Mouse (Mus musculus): ENCODE measurements around the gene Plekhg2.
"Not testable (repeated sequence)": the region's sequence is repeated elsewhere in the genome, so short reads cannot be mapped to it uniquely, and the experiment has no call there.

Plekhg2 gene

DNA sequence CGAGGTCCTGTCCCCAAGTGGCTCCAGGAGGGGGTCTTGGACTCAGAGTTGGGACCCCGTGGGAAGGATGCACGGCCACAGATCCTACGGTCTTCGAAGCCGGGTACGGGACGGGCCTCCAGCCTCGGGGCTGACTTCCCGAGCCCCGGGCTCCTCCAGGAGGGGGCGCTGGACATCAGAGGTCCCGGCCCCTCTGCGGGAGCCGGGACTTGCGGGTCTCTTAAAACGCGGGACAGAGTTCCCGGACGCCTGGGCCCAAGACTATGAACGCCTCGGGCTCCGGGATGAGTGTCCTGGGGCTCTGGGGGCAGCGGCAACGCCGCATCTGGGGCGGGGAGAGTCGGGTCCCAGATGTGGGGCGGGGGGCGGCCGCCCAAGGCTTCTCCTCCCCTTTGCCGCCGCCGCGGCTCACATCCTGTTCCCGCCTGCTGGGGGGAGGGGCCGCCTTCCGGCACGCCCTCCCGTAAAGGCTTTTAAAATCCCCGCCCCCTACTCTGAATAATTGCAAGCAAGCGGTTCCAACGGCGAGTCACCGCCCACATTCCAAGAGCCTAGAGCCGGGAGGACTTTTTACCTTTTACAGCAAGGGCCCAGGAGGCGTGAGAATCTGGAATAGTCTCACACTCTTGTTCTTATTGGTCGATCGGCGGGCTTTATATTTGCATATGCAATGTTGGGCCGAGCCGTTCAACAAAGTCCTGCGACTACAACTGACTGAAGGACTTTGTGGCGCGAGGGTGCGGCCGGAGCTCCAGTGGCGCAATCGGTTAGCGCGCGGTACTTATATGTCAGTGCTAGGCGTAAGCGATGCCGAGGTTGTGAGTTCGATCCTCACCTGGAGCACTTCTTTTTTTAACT lies at the start of gene Plekhg2:
TSS of gene Plekhg2 (minus strand) at position 349 of the 858 bp plus-strand sequence.
- DNase-seq (ENCODE audit: low spot score), result peak; percentile 96

DNA sequence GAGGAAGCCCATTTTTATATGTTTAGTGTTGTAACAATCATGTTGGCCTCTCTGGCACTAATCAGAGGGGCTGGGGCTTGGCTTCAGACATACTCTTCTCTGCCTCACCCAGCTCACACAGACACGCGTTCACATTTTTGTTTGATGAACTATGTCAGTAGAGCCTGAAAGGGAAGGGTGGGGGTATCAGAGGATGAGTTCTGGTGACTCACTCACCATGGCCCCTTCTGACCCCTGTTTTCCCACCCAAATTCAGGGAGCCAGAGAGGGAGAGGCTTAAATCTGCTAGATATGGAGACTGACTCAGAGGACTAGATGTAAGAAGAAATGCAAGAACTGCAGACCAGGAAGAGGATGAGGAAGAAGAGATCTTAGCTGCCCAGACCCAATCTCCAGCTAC lies 47.0 kb upstream of the Plekhg2 start:
- no peak for DNase-seq (ENCODE audit: low spot score)

- DNase-seq (ENCODE audit: low spot score), result no peak
These were observed 45.8 kb upstream of the Plekhg2 start for GRCm38 (mm10) chr7:28418096-28418670.

GRCm38 (mm10) chr7:28417368-28417767 lies 45.0 kb upstream of the Plekhg2 start:
- DNase-seq (ENCODE audit: low spot score), result no peak

DNA sequence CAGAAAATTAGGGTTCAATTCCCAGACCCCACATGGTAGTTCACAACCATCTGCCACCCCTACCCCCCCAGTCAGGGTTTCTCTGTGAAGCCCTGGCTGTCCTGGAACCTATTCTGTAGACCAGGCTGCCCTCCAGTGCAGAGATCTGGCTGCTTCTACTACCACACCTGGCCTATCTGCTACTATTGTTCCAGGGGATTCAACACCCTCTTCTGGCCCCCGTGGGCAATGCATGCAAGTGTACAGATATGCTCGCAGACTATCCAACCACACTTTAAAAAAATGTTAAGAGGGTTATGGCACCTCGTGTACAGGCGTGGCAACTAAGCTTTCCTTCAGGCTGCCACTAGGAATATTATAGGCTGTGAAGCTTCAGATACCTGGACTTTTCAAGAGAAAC lies 40.4 kb upstream of the Plekhg2 start:
- no peak for DNase-seq (ENCODE audit: low spot score)

DNA sequence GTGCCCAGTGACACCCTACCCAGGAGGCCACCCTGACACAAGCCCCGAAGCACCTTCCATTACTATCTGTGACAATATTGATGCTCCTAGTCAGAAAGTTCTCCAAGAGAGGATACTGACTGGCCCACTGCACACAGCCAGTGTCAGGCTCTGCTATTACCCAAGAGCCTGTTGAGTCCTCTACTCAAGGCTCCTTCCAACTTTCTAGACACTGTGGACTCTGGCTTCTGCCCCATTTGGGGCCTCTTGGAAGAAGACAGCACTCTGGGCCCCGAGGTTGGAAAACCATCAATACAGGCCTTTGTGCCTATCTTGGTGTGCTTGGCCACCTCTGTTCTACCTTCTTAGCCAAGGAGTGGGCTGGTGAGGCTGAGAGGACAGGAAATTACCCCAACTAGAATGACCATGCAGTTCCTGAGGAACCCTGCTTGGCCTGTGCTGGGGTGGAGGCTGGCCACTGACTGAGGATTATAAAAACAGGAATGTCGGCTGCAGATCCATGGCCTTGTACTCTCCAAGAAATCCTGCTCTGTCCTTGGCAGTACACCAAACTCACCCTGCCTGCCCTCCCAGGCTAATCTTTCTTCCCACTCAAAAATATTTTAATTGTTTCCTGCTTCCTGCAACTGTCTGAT lies 38.6 kb upstream of the Plekhg2 start:
- no peak for DNase-seq (ENCODE audit: low spot score)

DNA sequence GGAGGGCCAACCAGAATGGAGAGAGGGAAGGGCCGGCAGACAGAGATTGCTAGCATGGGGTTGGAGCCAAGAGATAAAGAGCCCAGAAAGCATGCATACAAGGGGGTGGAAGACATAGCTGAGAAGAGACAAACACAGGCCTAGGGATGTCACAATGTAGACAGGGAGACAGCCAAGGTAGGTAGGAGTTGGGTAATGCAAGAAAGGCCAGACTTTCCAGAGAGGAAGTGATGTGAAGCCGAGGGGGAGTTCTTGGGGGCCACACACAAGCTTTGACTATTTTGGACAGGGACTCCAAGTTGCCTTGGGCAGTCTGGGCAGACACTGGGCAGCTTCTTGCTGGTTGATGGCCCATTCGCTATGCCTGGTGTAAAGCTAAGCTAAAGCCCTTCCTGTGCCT lies 29.5 kb upstream of the Plekhg2 start:
- no peak for DNase-seq (ENCODE audit: low spot score)

- no peak for DNase-seq (ENCODE audit: low spot score)
These were observed 28.6 kb upstream of the Plekhg2 start for GRCm38 (mm10) chr7:28401030-28401429.

GRCm38 (mm10) chr7:28398696-28399340 lies 26.4 kb upstream of the Plekhg2 start:
- no peak for DNase-seq (ENCODE audit: low spot score)

GRCm38 (mm10) chr7:28398000-28398399 lies 25.6 kb upstream of the Plekhg2 start:
- no peak for DNase-seq (ENCODE audit: low spot score)

DNA sequence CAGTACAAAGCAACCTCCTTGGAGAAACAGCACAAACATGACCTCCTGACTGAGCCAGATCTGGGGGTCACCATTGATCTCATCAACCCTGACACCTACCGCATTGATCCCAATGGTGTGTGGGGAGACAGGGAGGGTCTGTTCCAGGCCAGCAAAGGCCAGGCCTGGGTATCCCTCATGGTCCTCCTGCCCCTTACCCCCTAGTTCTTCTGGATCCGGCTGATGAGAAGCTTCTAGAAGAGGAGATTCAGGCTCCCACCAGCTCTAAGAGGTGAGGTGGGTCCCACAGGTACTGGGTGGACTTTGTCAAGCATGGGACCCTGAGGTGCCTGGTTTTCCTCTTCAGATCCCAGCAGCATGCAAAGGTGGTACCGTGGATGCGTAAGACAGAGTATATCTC lies 23.0 kb upstream of the Plekhg2 start:
- no peak for DNase-seq (ENCODE audit: low spot score)

- DNase-seq (ENCODE audit: low spot score), result no peak
These were observed 21.0 kb upstream of the Plekhg2 start for GRCm38 (mm10) chr7:28393272-28393951.

DNA sequence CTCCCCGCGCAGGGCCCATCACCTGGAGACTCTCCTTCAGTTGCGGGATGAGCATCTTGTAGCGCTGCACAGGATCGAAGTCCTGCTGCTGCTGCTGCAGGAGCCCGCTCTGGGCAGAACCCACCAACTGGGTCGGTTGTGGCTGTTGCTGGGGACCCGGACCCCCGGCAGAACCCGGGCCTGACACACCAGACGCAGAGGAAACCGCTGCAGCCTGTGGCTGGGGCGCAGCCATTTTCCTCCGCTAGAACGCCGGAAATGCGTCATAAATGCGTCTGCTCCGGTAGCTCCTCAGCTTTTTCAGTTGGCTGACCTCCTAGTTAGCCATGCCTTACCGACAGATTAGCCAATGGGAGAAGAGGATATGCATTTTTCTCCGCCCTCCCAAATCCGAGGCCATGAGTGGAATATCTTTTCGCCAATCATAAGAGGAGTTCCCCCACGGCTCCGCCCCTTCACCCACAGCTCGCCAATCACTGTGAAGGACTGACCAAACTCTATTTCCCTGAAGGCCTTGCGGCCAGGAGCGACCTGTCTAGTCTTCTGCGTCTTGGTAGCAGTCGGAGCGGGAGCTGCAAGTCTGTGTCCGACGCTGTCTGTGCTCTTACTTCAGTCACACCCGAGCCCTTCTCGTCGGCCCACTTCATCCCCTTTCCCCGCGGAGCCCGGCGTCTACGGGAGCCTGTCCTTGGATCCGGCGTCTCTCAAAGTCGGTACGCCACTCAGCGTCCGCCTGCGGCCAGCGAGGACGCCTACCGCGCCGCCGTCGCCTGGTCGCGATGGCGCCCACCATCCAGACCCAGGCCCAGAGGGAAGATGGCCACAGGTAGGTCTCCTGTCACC lies 20.3 kb upstream of the Plekhg2 start, which contains the start of the genes Med29 and Paf1:
TSS of gene Med29 (minus strand) at position 280 of the 843 bp plus-strand sequence.
TSS of gene Paf1 (plus strand) at position 523 of the 843 bp plus-strand sequence.
- peak; percentile 98 for DNase-seq (ENCODE audit: low spot score)

- no peak for DNase-seq (ENCODE audit: low spot score)
These were observed 17.9 kb upstream of the Plekhg2 start for GRCm38 (mm10) chr7:28390331-28390730.

DNA sequence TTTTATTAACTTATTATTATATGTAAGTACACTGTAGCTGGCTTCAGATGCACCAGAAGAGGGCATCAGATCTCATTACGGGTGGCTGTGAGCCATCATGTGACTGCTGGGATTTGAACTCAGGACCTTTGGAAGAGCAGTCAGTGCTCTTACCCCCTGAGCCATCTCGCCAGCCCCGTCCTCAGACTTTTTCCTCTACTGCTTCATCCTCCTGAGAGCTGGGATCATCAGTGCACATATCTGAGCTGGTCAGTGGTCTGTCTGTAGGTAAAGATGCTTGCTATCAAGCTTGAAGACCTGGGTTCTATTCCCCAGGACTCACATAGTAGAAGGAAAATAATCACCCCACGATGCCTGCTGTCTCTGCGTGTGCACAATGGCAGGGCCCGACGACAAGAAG lies 15.0 kb upstream of the Plekhg2 start:
- DNase-seq (ENCODE audit: low spot score), result not testable (repeated sequence)

- DNase-seq (ENCODE audit: low spot score), result not testable (repeated sequence)
These were observed 14.5 kb upstream of the Plekhg2 start for GRCm38 (mm10) chr7:28386877-28387276.

- DNase-seq (ENCODE audit: low spot score), result peak; percentile 88
These were observed 14.1 kb upstream of the Plekhg2 start for GRCm38 (mm10) chr7:28386462-28386861.

DNA sequence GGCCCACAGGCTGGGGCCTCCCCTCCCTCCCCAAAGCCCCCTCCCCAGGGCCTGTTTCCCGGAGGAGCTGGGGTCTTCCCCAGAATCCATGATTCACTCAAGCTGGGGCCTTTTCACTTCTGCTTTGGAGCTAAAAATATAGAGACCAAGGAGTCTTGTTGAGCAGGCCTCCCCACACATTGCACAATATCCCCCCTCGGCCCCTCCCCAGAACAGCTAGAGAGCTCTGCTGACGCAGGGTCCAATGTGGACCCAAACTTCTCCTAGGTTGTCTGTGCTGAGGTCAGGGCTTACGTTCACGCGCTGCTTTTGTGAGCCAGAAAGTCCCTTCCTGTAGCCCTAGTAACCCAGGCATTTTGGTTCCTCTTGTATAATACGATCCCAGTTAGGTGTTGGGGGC lies 13.6 kb upstream of the Plekhg2 start:
- no peak for DNase-seq (ENCODE audit: low spot score)

DNA sequence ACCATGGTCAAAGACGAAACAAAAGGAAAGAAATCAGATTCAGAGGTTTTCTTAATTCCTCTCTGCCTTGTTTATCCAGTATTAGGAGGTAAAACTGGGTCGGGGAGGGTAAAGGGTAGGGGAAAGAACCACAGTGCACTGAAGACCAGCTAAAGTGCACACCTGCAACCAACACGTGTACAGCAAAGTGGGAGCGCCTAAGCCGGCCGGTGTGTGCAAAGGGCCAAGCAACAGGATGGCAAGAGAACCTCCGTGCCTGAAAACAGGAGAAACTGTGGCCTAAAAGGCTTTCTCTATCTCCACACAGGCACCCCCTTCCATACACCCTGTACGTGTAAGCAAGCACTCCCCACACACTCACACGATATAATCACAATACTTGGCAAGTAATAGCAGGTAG lies 12.8 kb upstream of the Plekhg2 start:
- DNase-seq (ENCODE audit: low spot score), result no peak

GRCm38 (mm10) chr7:28384162-28384561 lies 11.8 kb upstream of the Plekhg2 start:
- DNase-seq (ENCODE audit: low spot score), result no peak

GRCm38 (mm10) chr7:28383606-28384005 lies 11.2 kb upstream of the Plekhg2 start:
- DNase-seq (ENCODE audit: low spot score), result no peak

Measured in layer of hippocampus, adult 11-12 months (tissue).